Mouse (Mus musculus) lung, embryonic 14.5 days (tissue): Measurements from ENCODE around the gene Glb1l. TPM values are rescaled to one million over a fixed set of nuclear protein-coding genes. Genes with fewer than 3 reads are reported as not detected.

Source experiments
- ATAC-seq: fragments of 200-750 bp; cut with Nextera tagmentation; 2 replicates; pipeline ENCODE4 v1.8.0; 2017; ENCODE audit warnings: mild to moderate bottlenecking, moderate TSS enrichment, moderate library complexity; ENCODE audit not compliant: insufficient read depth
- DNase-seq: peaks from one replicate; pipeline ENCODE4 v3.0.0-alpha.2; 2015
- H3K27ac ChIP-seq: fragments of 300-500 bp; sonication (generic); 2 replicates; pipeline ENCODE4 v1.5.1; 2014; ENCODE audit warnings: low read depth, mild to moderate bottlenecking, moderate library complexity
- H3K27me3 ChIP-seq: fragments of 300-500 bp; sonication (generic); 2 replicates; pipeline ENCODE4 v1.6.1; 2014; ENCODE audit warnings: low read length, control low read depth; ENCODE audit not compliant: insufficient read depth
- H3K36me3 ChIP-seq: fragments of 300-500 bp; sonication (generic); 2 replicates; pipeline ENCODE4 v1.6.1; 2014; ENCODE audit warnings: control low read depth; ENCODE audit not compliant: insufficient read depth
- H3K4me1 ChIP-seq: fragments of 300-500 bp; sonication (generic); 2 replicates; pipeline ENCODE4 v1.6.1; 2014; ENCODE audit warnings: antibody characterized with exemption, control low read depth; ENCODE audit not compliant: insufficient read depth
- H3K4me2 ChIP-seq: fragments of 300-500 bp; sonication (generic); 2 replicates; pipeline ENCODE4 v1.6.1; 2014; ENCODE audit warnings: mild to moderate bottlenecking
- H3K4me3 ChIP-seq: fragments of 300-500 bp; sonication (generic); 2 replicates; pipeline ENCODE4 v1.5.1; 2014; ENCODE audit warnings: low read depth, low read length
- H3K9ac ChIP-seq: fragments of 300-500 bp; sonication (generic); 2 replicates; pipeline ENCODE4 v1.6.1; 2014
- H3K9me3 ChIP-seq: fragments of 300-500 bp; sonication (generic); 2 replicates; pipeline ENCODE4 v1.6.1; 2016; ENCODE audit warnings: low read depth, low read length, control low read depth
- CTCF ChIP-seq: IDR thresholded peaks from 2 replicates; pipeline ENCODE4 v1.5.1; 2016; ENCODE audit warnings: antibody characterized with exemption, low read depth
- WGBS: fragments of 180-500 bp; shearing (Covaris S2); extraction: QIAGEN DNeasy Blood & Tissue Kit; methylation state at CpG from one replicate; pipeline ENCODE4 v1.1.7; 2014; 5-methylcytosine and 5-hydroxymethylcytosine counted together
- polyA plus RNA-seq: library from polyadenylated mRNA; unstranded; fragments of >200 nt; fragmentation: Nextera tagmentation; extraction: Ambion mirVana; gene quantifications from 2 replicates; pipeline ENCODE4 v1.2.1, GENCODE M21; 2014

The Glb1l gene
- polyA plus RNA-seq: 16.0 and 16.7 TPM in 2 replicates

- Histone ChIP-seq H3K36me3 (peaks cover 37% of the 10 kb centered on the region), H3K9me3 (no peaks in the 10 kb centered on the region), H3K9ac (peak within 1 kb of the TSS; percentile 93), H3K4me2 (peak within 1 kb of the TSS; percentile 72), H3K27me3 (no peaks in the 10 kb centered on the region), H3K4me3 (peak within 1 kb of the TSS; percentile 91), H3K27ac (peak within 1 kb of the TSS; percentile 42; the same call in 1 of the 2 replicates), H3K4me1 (peaks cover 4% of the 10 kb centered on the region; the same call in 1 of the 2 replicates)
- DNase-seq (peak; percentile 99), ATAC-seq (peak; percentile 93)
- 5% methylated on average over 42 of the region's 42 CpGs for WGBS
- no peak for TF ChIP-seq CTCF
These were observed at the start of gene Glb1l, which contains the start of gene Stk16 for GRCm38 (mm10) chr1:75210136-75211087. Gene Glb1l (minus strand): TSS chr1:75210813. Gene Stk16 (plus strand): TSS chr1:75210838.

- H3K4me1 ChIP-seq: no peaks in the 10 kb centered on the region
- H3K9me3 ChIP-seq: no peaks in the 10 kb centered on the region
- DNase-seq (no peak), ATAC-seq (no peak)
- TF ChIP-seq CTCF: no peak
- H3K27me3 ChIP-seq: no peaks in the 10 kb centered on the region
- no peak overlapping the region for H3K4me2 ChIP-seq
- H3K27ac ChIP-seq: no peak overlapping the region
- H3K4me3 ChIP-seq: no peak overlapping the region
- 62% methylated on average over 10 of the region's 10 CpGs for WGBS
- H3K36me3 ChIP-seq: no peaks in the 10 kb centered on the region
- no peak overlapping the region for H3K9ac ChIP-seq
These were observed 45.0 kb upstream of the Glb1l start for GRCm38 (mm10) chr1:75255516-75256046.

DNA sequence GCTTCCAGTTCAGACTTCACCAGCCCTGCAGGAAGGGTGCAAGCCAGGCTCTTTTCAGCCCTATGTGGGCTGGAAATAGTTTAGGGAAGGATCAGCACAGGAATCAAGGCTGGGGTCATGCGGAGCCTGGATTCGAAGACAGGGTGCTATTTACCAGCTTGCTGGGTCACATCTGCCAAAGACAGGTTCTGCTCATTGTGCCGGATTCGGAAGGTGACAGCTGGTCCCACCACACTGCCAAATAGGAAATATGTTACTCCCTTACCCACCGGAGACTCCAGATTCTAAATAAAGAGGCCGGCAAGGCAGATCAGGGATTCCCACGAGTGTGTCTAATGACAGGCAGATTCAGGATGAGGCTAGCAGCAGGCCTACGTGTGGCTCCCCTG is 44.0 kb upstream of the Glb1l start:
- no peak for ATAC-seq
- 65% methylated on average over 8 of the region's 8 CpGs for WGBS

DNA sequence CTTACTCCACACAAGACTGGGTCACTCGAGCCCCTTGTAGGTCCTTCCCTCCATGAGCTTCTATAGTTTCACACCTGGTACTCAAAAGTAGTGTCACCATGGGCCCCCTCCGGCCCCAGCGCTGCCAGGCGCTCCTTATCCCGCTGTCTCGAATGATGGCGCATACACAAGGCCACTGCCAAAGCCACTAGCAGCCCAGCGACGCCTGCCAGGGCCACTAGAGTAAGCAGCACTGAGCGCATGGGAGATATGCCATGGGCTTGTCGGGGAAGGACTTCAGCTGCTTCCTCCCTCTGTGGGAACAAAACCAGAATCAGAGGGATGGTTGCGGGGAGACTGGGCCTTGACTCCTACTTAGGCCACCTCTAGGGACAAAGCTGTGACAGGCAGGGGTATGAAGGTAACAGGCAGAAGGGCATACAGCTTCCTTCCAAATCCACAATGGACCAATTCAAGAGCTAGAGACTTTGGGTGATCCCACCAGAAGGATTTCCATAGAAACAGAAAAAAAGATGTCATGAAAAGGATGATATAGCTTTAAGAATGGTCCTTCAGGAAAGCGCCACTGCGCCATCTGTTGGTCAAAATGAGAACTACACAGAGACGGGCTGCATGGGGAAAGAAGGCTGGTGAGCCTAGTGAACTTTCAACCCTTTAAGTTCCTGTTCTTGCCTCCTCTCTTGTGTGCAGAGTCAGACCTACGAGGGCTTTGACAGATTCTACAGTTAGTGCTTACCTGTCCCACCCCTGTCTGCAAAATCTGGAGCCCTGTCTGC is 43.4 kb upstream of the Glb1l start:
- peak; percentile 92 for TF ChIP-seq CTCF
- no peaks in the 10 kb centered on the region for H3K36me3 ChIP-seq
- no peak overlapping the region for H3K4me2 ChIP-seq
- H3K4me1 ChIP-seq: no peaks in the 10 kb centered on the region
- H3K9ac ChIP-seq: no peak overlapping the region
- ATAC-seq (no peak), DNase-seq (peak; percentile 91)
- H3K9me3 ChIP-seq: no peaks in the 10 kb centered on the region
- H3K4me3 ChIP-seq: no peak overlapping the region
- no peak overlapping the region for H3K27ac ChIP-seq
- 58% methylated on average over 16 of the region's 16 CpGs for WGBS
- H3K27me3 ChIP-seq: no peaks in the 10 kb centered on the region

More for the DNA sequence above, 44.0 kb upstream of the Glb1l start:
- H3K9ac ChIP-seq: no peak overlapping the region
- no peak for TF ChIP-seq CTCF
- no peak for DNase-seq
- no peaks in the 10 kb centered on the region for H3K36me3 ChIP-seq
- no peak overlapping the region for H3K27ac ChIP-seq
- H3K9me3 ChIP-seq: no peaks in the 10 kb centered on the region
- no peaks in the 10 kb centered on the region for H3K4me1 ChIP-seq
- H3K4me2 ChIP-seq: no peak overlapping the region
- no peaks in the 10 kb centered on the region for H3K27me3 ChIP-seq
- no peak overlapping the region for H3K4me3 ChIP-seq

GRCm38 (mm10) chr1:75253029-75253428 is 42.4 kb upstream of the Glb1l start:
- 65% methylated on average over 16 of the region's 16 CpGs for WGBS
- H3K9ac ChIP-seq: no peak overlapping the region
- DNase-seq (no peak), ATAC-seq (no peak)
- TF ChIP-seq CTCF: no peak
- peaks cover 4% of the 10 kb centered on the region; the same call in 1 of the 2 replicates for H3K4me1 ChIP-seq
- no peak overlapping the region for H3K27ac ChIP-seq
- no peak overlapping the region for H3K4me2 ChIP-seq
- no peak overlapping the region for H3K4me3 ChIP-seq
- H3K27me3 ChIP-seq: no peaks in the 10 kb centered on the region
- no peaks in the 10 kb centered on the region for H3K9me3 ChIP-seq
- no peaks in the 10 kb centered on the region for H3K36me3 ChIP-seq

- DNase-seq (no peak), ATAC-seq (no peak)
- no peaks in the 10 kb centered on the region for H3K27me3 ChIP-seq
- no peak overlapping the region for H3K27ac ChIP-seq
- WGBS: 65% methylated on average over 13 of the region's 13 CpGs
- H3K9me3 ChIP-seq: no peaks in the 10 kb centered on the region
- no peak for TF ChIP-seq CTCF
- H3K4me1 ChIP-seq: peaks cover 7% of the 10 kb centered on the region; the same call in 1 of the 2 replicates
- H3K4me3 ChIP-seq: no peak overlapping the region
- no peak overlapping the region for H3K4me2 ChIP-seq
- H3K9ac ChIP-seq: no peak overlapping the region
- no peaks in the 10 kb centered on the region for H3K36me3 ChIP-seq
These were observed 41.7 kb upstream of the Glb1l start for GRCm38 (mm10) chr1:75252308-75252707.
